Mouse (Mus musculus) hematopoietic stem cell, adult 5-6 weeks (primary cell): Measurements from ENCODE around the gene Cd247. TPM values are rescaled to one million over a fixed set of nuclear protein-coding genes. Genes with fewer than 3 reads are reported as not detected.

Experiments used
- ATAC-seq, 2 experiments: fragments of 125-278 bp in 1 of 2; replicated peaks in 1 of 2; 2 replicates each; pipeline ENCODE4 v1.8.0; 2016 to 2017; ENCODE audit warnings: inconsistent platforms in 2 of 2, mild to moderate bottlenecking in 2 of 2, moderate number of reproducible peaks in 2 of 2, low read depth in 1 of 2, moderate TSS enrichment in 1 of 2; ENCODE audit not compliant: low FRiP score in 2 of 2, poor library complexity in 2 of 2, severe bottlenecking in 2 of 2, insufficient read depth in 1 of 2, low TSS enrichment in 1 of 2
- total RNA-seq: library from RNA; stranded (forward); fragments of 172-1452, 232-1000 nt; gene quantifications from 2 replicates; pipeline ENCODE4 v1.2.3, GENCODE M21; 2017

Cd247 gene
- total RNA-seq, 1 experiment from 2014 or later: 3.6 TPM

GRCm38 (mm10) chr1:165922488-165922887 is 134.0 kb downstream of the Cd247 start:
- ATAC-seq: no peak

DNA sequence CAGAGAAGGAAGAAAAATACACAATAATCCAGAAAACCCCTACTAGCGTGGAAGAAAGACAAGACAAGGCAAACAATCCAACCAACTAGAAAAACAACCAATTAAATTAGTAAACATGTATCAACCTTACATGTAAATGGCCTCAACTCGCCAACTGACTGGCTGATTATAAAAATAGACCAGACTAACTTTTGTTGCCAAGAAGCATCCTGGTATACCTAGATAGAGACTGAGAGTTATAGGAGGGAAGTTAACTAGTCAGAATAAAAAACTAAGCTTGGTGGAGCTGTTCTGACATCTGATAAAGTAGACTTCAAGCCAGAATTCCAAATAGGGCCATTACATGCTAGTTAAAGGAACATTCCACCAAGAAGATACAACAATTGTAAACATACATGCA is 136.7 kb downstream of the Cd247 start:
- ATAC-seq: no peak

Other genes with a start within 250 kb of the Cd247 start
- gene Mpzl1, start 154.1 kb upstream of the Cd247 start, total RNA-seq: 3.6 and 4.3 TPM in 2 replicates
- 132 and 143 TPM in 2 replicates for gene Rcsd1, start 78.9 kb upstream of the Cd247 start, total RNA-seq
- gene Creg1, start 24.9 kb upstream of the Cd247 start, total RNA-seq: 118 and 127 TPM in 2 replicates
- 22.8 and 24.2 TPM in 2 replicates for gene Pou2f1, start 214.0 kb downstream of the Cd247 start, total RNA-seq